In genomic region chr10:75897373-75897772, GRCm38 (mm10) we compare ENCODE assay signal across 8 mouse cellular contexts. TPM values are rescaled to one million over a fixed set of nuclear protein-coding genes. Genes with fewer than 3 reads are reported as not detected.
DNase-seq lines count a peak whose midpoint lies in the region; TF ChIP-seq lines count a peak whose summit lies in the region.

No protein-coding gene starts in this region.

- peaks cover 14% of the 10 kb centered on the region for H3K4me1 ChIP-seq in olfactory bulb, adult 2 months (ENCODE audit: control insufficient read depth, insufficient read depth, low read length)

- WGBS in olfactory bulb, adult 2 months: 30% methylated on average over 6 of the region's 6 CpGs

- H3K27ac ChIP-seq in olfactory bulb, adult 2 months (ENCODE audit: insufficient read depth, low read depth, low read length): no peak overlapping the region

- peak; percentile 77 for DNase-seq in layer of hippocampus, adult 11-12 months (ENCODE audit: low spot score)
- no peak for DNase-seq in layer of hippocampus, adult 9-10 months (ENCODE audit: low spot score)
- DNase-seq in NIH3T3 (ENCODE audit: low read depth): peak; percentile 74
- peak; percentile 84 for DNase-seq in cerebellum, adult 9-10 months
- DNase-seq in gastrocnemius, postnatal 36 days: peak; percentile 76 to 78
- peak; percentile 59 to 84 for DNase-seq in left cerebral cortex, postnatal 10 days (ENCODE audit: extremely low spot score in 1 of 2, low spot score in 2 of 2)
- DNase-seq in urinary bladder, postnatal 4 days (ENCODE audit: low spot score in 2 of 2): peak; percentile 45 to 77

- TF ChIP-seq POLR2A in olfactory bulb, adult 2 months (IDR thresholded peaks at IDR 0.05; ENCODE audit: insufficient read depth, low read depth, low read length): no peak

- intact Hi-C loops in gastrocnemius, postnatal 36 days (cut with DNase I): loop anchor here (1.0 kb wide), 1 partner anchor 52 kb away; no protein-coding TSS in a partner anchor
- intact Hi-C loops in left cerebral cortex, postnatal 10 days (cut with DNase I): loop anchor here (5.0 kb wide), 1 partner anchor 55 kb away; the partner anchor contains the start of gene Gm5134

- no peak overlapping the region for H3K4me3 ChIP-seq in olfactory bulb, adult 2 months (ENCODE audit: insufficient read depth, low read depth, low read length)

- 0 out of 2 replicates have a peak, but pooled peaks have one; percentile 24 for TF ChIP-seq CTCF in olfactory bulb, adult 2 months (IDR thresholded peaks at IDR 0.05; ENCODE audit: insufficient read depth, low read depth, low read length)

RNA-seq across cellular contexts. Expression of gene Derl3, which starts 4.2 kb away (rescaled TPM):
- not detected for total RNA-seq in gastrocnemius, postnatal 36 days (2021)
- 1 to 10 TPM; 1.5 to 3.0 TPM for total RNA-seq in left cerebral cortex, postnatal 10 days (2021)
- polyA plus RNA-seq in olfactory bulb, adult 2 months (2012; ENCODE audit: insufficient read depth, insufficient read length, low replicate concordance, missing spikeins): not detected in 2 replicates

RNA-seq across cellular contexts. Expression of gene Smarcb1, which starts 24.0 kb away (rescaled TPM):
- total RNA-seq in gastrocnemius, postnatal 36 days (2021): 10 to 100 TPM; 10.8 to 12.2 TPM
- total RNA-seq in left cerebral cortex, postnatal 10 days (2021): 10 to 100 TPM; 92.6 to 100.0 TPM
- polyA plus RNA-seq in olfactory bulb, adult 2 months (2012; ENCODE audit: insufficient read depth, insufficient read length, low replicate concordance, missing spikeins): not detected in 2 replicates

RNA-seq across cellular contexts. Expression of gene Chchd10, which starts 35.6 kb away (rescaled TPM):
- total RNA-seq in gastrocnemius, postnatal 36 days (2021): 1,000 to 10,000 TPM; 1,320 to 1,585 TPM
- total RNA-seq in left cerebral cortex, postnatal 10 days (2021): 100 to 1,000 TPM; 155 to 181 TPM
- not detected in 2 replicates for polyA plus RNA-seq in olfactory bulb, adult 2 months (2012; ENCODE audit: insufficient read depth, insufficient read length, low replicate concordance, missing spikeins)

RNA-seq across cellular contexts. Expression of gene Mif, which starts 37.3 kb away (rescaled TPM):
- total RNA-seq in gastrocnemius, postnatal 36 days (2021): 100 to 1,000 TPM; 135 to 144 TPM
- total RNA-seq in left cerebral cortex, postnatal 10 days (2021): 100 to 1,000 TPM; 771 to 828 TPM
- polyA plus RNA-seq in olfactory bulb, adult 2 months (2012; ENCODE audit: insufficient read depth, insufficient read length, low replicate concordance, missing spikeins): not detected in 2 replicates

RNA-seq across cellular contexts. Expression of gene Mmp11, which starts 38.9 kb away (rescaled TPM):
- 1 to 10 TPM; 2.1 to 2.3 TPM for total RNA-seq in gastrocnemius, postnatal 36 days (2021)
- total RNA-seq in left cerebral cortex, postnatal 10 days (2021): 1 to 10 TPM; 2.5 to 2.6 TPM
- polyA plus RNA-seq in olfactory bulb, adult 2 months (2012; ENCODE audit: insufficient read depth, insufficient read length, low replicate concordance, missing spikeins): not detected in 2 replicates

Comparison
In these comparisons a context has a peak if more than half of its experiments do, and no peak if none do; other contexts are left out.
1. RNA of gene Smarcb1, which starts 24.0 kb away (total RNA-seq): 92.6 to 100.0 TPM in left cerebral cortex, postnatal 10 days; 10.8 to 12.2 TPM in gastrocnemius, postnatal 36 days; every median in the first group is over 4 times any median in the second.
2. RNA of gene Chchd10, which starts 35.6 kb away (total RNA-seq): 1,320 to 1,585 TPM in gastrocnemius, postnatal 36 days; 155 to 181 TPM in left cerebral cortex, postnatal 10 days; every median in the first group is over 4 times any median in the second.